Mouse (Mus musculus): ENCODE measurements around the gene Gpx4. TPM values are rescaled to one million over a fixed set of nuclear protein-coding genes. Genes with fewer than 3 reads are reported as not detected.

Gene Gpx4
- polyA plus RNA-seq, 1 experiment, result 551 TPM

DNA sequence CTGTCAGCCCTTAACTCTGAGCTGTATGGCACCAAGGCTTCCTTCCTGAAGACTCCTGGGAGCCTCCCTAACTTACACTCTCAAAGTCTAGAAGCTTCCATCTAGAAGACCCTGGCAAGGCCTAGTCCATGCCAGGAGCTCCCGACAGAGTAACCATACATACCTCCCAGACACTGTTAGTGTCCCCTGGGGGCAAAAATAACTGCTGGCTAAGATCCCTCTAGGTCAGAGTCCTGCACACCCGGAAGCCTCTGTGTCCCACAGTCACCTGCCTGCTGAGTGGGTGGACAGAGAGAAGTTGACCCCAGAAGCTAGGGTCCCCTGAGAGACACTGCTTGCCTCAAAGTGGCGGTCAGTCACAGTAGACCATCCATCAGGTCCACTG lies 24.5 kb downstream of the Gpx4 start:
- H3K4me1 ChIP-seq (ENCODE audit: control insufficient read depth), result peaks cover 86% of the 10 kb centered on the region
- peak overlapping the region; percentile 36 for H3K4me3 ChIP-seq (replicated peaks)
- no peaks in the 10 kb centered on the region for H3K27me3 ChIP-seq (ENCODE audit: control insufficient read depth)
- peaks cover 93% of the 10 kb centered on the region for H3K36me3 ChIP-seq (ENCODE audit: control insufficient read depth)
- no peaks in the 10 kb centered on the region for H3K9me3 ChIP-seq (ENCODE audit: control insufficient read depth, low read length)
- TF ChIP-seq TAL1 (IDR thresholded peaks at IDR 0.05; ENCODE audit: low read length) (no peak), GATA1 (IDR thresholded peaks at IDR 0.05; ENCODE audit: low read length) (no peak)

DNA sequence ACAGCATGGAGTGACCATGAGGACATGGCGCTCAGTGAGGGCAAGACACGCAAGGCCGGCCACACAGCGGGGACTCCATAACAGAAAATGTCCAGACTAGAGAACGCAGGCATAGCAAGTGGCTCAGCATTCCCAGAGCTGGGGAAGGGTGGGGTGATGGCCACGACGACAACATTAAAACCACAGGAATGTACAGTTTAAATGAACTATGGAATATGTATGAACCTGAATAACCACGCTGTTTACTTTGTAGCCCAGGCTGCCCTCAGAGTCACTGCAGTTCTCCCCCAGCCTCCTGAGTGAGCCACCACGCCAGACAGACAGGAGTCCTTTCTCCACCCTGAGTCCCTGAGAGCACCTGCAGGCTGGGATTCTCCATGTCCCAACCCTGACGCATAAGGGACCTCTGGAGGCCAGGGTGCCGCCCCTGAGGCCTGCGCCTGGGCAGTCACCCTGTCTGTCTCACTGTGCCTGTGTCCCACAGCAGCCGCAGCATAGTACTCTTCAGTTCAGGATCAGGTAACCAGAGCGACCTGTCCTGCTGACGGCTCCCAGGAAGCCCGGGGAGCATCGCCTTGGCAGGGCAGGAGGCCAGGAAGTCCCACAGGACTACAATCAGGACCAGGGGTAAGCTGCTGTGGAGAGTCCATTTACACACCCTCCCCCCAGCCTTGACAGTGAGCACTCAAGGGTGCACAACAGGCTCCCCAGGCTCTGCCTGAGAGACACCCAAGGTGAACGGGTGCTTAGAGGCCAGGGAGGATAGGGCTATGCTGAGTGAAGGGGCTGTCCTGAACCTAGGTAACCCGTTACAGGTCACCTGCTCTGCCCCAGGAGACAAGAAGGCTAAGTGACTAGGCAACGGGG lies 25.9 kb downstream of the Gpx4 start:
- TF ChIP-seq TAL1 (IDR thresholded peaks at IDR 0.05; ENCODE audit: low read length), result no peak
- no peak for TF ChIP-seq GATA1 (IDR thresholded peaks at IDR 0.05; ENCODE audit: low read length)
- no peak overlapping the region for H3K4me3 ChIP-seq (replicated peaks)
- no peaks in the 10 kb centered on the region for H3K27me3 ChIP-seq (ENCODE audit: control insufficient read depth)
- no peaks in the 10 kb centered on the region for H3K9me3 ChIP-seq (ENCODE audit: control insufficient read depth, low read length)
- peaks cover 91% of the 10 kb centered on the region for H3K4me1 ChIP-seq (ENCODE audit: control insufficient read depth)
- peaks cover 92% of the 10 kb centered on the region for H3K36me3 ChIP-seq (ENCODE audit: control insufficient read depth)

GRCm38 (mm10) chr10:80074813-80075601 lies 28.0 kb downstream of the Gpx4 start:
- H3K9me3 ChIP-seq (ENCODE audit: control insufficient read depth, low read length), result no peaks in the 10 kb centered on the region
- peaks cover 94% of the 10 kb centered on the region for H3K36me3 ChIP-seq (ENCODE audit: control insufficient read depth)
- H3K4me3 ChIP-seq (replicated peaks), result peak overlapping the region; percentile 6
- no peak for TF ChIP-seq TAL1 (IDR thresholded peaks at IDR 0.05; ENCODE audit: low read length)
- H3K4me1 ChIP-seq (ENCODE audit: control insufficient read depth), result peaks cover 98% of the 10 kb centered on the region
- no peaks in the 10 kb centered on the region for H3K27me3 ChIP-seq (ENCODE audit: control insufficient read depth)

- TF ChIP-seq TAL1 (IDR thresholded peaks at IDR 0.05; ENCODE audit: low read length) (no peak), GATA1 (IDR thresholded peaks at IDR 0.05; ENCODE audit: low read length) (no peak)
- Histone ChIP-seq H3K36me3 (ENCODE audit: control insufficient read depth) (peaks cover 94% of the 10 kb centered on the region), H3K9me3 (ENCODE audit: control insufficient read depth, low read length) (no peaks in the 10 kb centered on the region), H3K4me1 (ENCODE audit: control insufficient read depth) (peaks cover 98% of the 10 kb centered on the region), H3K27me3 (ENCODE audit: control insufficient read depth) (no peaks in the 10 kb centered on the region), H3K4me3 (replicated peaks) (no peak overlapping the region)
Observed at GRCm38 (mm10) chr10:80075924-80076323, 29.0 kb downstream of the Gpx4 start.

DNA sequence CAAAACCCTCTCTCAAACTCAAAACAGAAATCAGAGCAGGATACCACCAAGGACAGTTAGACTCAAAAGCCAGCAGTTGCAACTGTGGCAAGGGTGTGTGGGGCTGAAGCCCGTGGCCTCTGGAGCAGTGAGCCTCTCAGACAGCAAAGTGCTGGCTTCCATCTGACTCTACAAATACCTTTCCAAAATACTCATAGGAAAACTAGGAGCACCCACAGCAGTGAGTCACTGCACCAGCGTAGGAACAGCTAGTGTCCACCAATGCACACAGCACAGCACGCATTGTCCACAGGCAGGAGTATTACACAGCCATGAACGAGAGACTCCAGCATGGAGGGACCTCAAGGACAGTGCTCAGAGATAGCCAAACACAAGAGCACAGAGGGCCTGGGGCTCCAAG lies 29.4 kb downstream of the Gpx4 start:
- Histone ChIP-seq H3K4me1 (ENCODE audit: control insufficient read depth) (peaks cover 98% of the 10 kb centered on the region), H3K27me3 (ENCODE audit: control insufficient read depth) (no peaks in the 10 kb centered on the region), H3K4me3 (replicated peaks) (no peak overlapping the region), H3K9me3 (ENCODE audit: control insufficient read depth, low read length) (no peaks in the 10 kb centered on the region), H3K36me3 (ENCODE audit: control insufficient read depth) (peaks cover 95% of the 10 kb centered on the region)
- TF ChIP-seq GATA1 (IDR thresholded peaks at IDR 0.05; ENCODE audit: low read length), result no peak

- H3K36me3 ChIP-seq (ENCODE audit: control insufficient read depth), result peaks cover 95% of the 10 kb centered on the region
- H3K27me3 ChIP-seq (ENCODE audit: control insufficient read depth), result no peaks in the 10 kb centered on the region
- TF ChIP-seq GATA1 (IDR thresholded peaks at IDR 0.05; ENCODE audit: low read length) (no peak), TAL1 (IDR thresholded peaks at IDR 0.05; ENCODE audit: low read length) (no peak)
- peaks cover 98% of the 10 kb centered on the region for H3K4me1 ChIP-seq (ENCODE audit: control insufficient read depth)
- no peak overlapping the region for H3K4me3 ChIP-seq (replicated peaks)
- no peaks in the 10 kb centered on the region for H3K9me3 ChIP-seq (ENCODE audit: control insufficient read depth, low read length)
Observed at GRCm38 (mm10) chr10:80077312-80077711, 30.3 kb downstream of the Gpx4 start.

DNA sequence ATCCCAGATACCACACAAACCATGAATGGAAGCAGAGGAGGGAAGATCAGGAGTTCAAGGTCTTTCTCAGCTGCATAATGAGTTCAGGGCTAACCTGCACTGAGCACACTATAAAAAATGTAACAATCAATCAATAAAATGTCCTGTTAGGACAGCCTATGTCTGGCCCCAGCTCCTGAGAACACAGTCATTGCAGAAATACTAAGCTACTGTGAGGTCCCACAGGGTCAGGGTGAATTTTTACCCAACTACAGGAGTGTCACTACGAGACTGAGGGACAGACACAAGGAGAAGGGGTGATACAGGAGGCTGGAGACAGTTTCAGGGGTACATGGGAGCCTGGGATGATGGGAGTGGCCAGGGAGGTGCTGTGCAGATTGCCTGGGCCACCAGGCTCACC lies 31.4 kb downstream of the Gpx4 start:
- Histone ChIP-seq H3K36me3 (ENCODE audit: control insufficient read depth) (peaks cover 95% of the 10 kb centered on the region), H3K9me3 (ENCODE audit: control insufficient read depth, low read length) (no peaks in the 10 kb centered on the region), H3K4me1 (ENCODE audit: control insufficient read depth) (peaks cover 98% of the 10 kb centered on the region), H3K4me3 (replicated peaks) (no peak overlapping the region), H3K27me3 (ENCODE audit: control insufficient read depth) (no peaks in the 10 kb centered on the region)
- TF ChIP-seq GATA1 (IDR thresholded peaks at IDR 0.05; ENCODE audit: low read length), result no peak
- TF ChIP-seq TAL1 (IDR thresholded peaks at IDR 0.05; ENCODE audit: low read length), result no peak

GRCm38 (mm10) chr10:80080396-80081070 lies 33.6 kb downstream of the Gpx4 start:
- Histone ChIP-seq H3K4me1 (ENCODE audit: control insufficient read depth) (peaks cover 86% of the 10 kb centered on the region), H3K27me3 (ENCODE audit: control insufficient read depth) (no peaks in the 10 kb centered on the region), H3K4me3 (replicated peaks) (peak overlapping the region; percentile 63), H3K36me3 (ENCODE audit: control insufficient read depth) (peaks cover 98% of the 10 kb centered on the region), H3K9me3 (ENCODE audit: control insufficient read depth, low read length) (no peaks in the 10 kb centered on the region)
- TF ChIP-seq TAL1 (IDR thresholded peaks at IDR 0.05; ENCODE audit: low read length), result no peak
- TF ChIP-seq GATA1 (IDR thresholded peaks at IDR 0.05; ENCODE audit: low read length), result no peak

GRCm38 (mm10) chr10:80081075-80081474 lies 34.1 kb downstream of the Gpx4 start:
- peak overlapping the region; percentile 63 for H3K4me3 ChIP-seq (replicated peaks)
- TF ChIP-seq GATA1 (IDR thresholded peaks at IDR 0.05; ENCODE audit: low read length) (peak; percentile 90), TAL1 (IDR thresholded peaks at IDR 0.05; ENCODE audit: low read length) (peak; percentile 94)
- H3K4me1 ChIP-seq (ENCODE audit: control insufficient read depth), result peaks cover 80% of the 10 kb centered on the region
- H3K27me3 ChIP-seq (ENCODE audit: control insufficient read depth), result no peaks in the 10 kb centered on the region
- no peaks in the 10 kb centered on the region for H3K9me3 ChIP-seq (ENCODE audit: control insufficient read depth, low read length)
- peaks cover 97% of the 10 kb centered on the region for H3K36me3 ChIP-seq (ENCODE audit: control insufficient read depth)

All from erythroblast, embryonic 14.5 days (primary cell).